Mouse (Mus musculus) bone marrow, adult 2 months (tissue): ENCODE results near the gene Skiv2l.

Experiments
- CTCF ChIP-seq: fragments of 200-500 bp; IDR thresholded peaks from 2 replicates; pipeline ENCODE4 v1.5.1; 2011; ENCODE audit warnings: low read length, control low read depth; ENCODE audit not compliant: control insufficient read depth, insufficient read depth
- POLR2A ChIP-seq: fragments of 200-500 bp; IDR thresholded peaks from 2 replicates; pipeline ENCODE4 v1.6.1; 2011; ENCODE audit warnings: low read depth, mild to moderate bottlenecking, control low read depth, low read length, borderline replicate concordance; ENCODE audit not compliant: control insufficient read depth

DNA sequence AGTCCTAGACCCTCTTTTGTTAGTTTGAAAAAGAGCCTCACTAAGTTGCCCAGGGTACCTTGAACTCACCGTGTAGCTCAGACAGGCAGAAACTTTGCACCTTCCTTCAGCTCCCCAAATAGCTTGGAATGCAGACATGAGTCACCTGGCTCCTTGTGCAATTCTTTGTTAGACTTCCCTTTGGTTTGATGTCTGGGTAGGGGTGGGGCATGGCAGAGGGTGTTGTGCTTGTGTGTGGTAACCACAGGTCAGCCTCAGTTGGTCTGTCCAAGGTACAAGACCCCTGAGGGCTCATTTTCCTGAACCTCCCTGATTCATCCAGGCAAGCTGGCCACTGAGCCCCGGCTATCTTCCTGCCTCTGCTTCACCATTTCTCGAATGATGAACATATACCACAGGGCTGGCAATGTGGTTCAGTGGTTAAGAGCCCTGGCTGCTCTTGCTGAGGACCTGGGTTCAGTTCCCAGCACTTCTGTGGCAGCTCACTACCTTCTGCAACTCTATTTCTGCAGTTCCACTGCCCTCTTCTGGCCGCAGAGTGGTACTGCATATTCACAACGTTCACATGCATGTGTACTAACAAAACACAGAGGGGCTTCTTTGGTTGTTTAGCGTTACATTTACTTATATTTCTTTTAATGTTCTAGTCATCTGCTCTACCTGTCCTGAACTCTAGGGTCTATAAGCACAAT lies 45.0 kb downstream of the Skiv2l start:
- peak; percentile 33; the same call in 1 of the 2 replicates for TF ChIP-seq CTCF
- TF ChIP-seq POLR2A, result no peak
